Mouse (Mus musculus) ovary, postnatal 10 days (tissue): ENCODE measurements around the gene Rmnd1.
"Not testable (repeated sequence)": the region's sequence is repeated elsewhere in the genome, so short reads cannot be mapped to it uniquely, and the experiment has no call there.

Source experiments
- DNase-seq: peaks from one replicate; pipeline ENCODE4 v3.0.0; 2022; ENCODE audit warnings: low spot score

Rmnd1 gene

GRCm38 (mm10) chr10:4432123-4432931 lies at the start of gene Rmnd1, which contains the start of gene Armt1:
TSS of gene Rmnd1 (minus strand) at chr10:4432388.
TSS of gene Armt1 (plus strand) at chr10:4432467.
- DNase-seq, result peak; percentile 91

GRCm38 (mm10) chr10:4481695-4482094 lies 49.5 kb upstream of the Rmnd1 start:
- DNase-seq, result peak; percentile 7

GRCm38 (mm10) chr10:4480929-4481328 lies 48.7 kb upstream of the Rmnd1 start:
- no peak for DNase-seq

GRCm38 (mm10) chr10:4476604-4477003 lies 44.4 kb upstream of the Rmnd1 start:
- DNase-seq, result no peak

- DNase-seq, result no peak
These were observed 43.2 kb upstream of the Rmnd1 start for GRCm38 (mm10) chr10:4475431-4475830.

GRCm38 (mm10) chr10:4473591-4473993 lies 41.4 kb upstream of the Rmnd1 start:
- DNase-seq, result no peak

GRCm38 (mm10) chr10:4469406-4469805 lies 37.2 kb upstream of the Rmnd1 start:
- DNase-seq, result no peak

GRCm38 (mm10) chr10:4465799-4466198 lies 33.6 kb upstream of the Rmnd1 start:
- DNase-seq, result no peak

GRCm38 (mm10) chr10:4460201-4460600 lies 28.0 kb upstream of the Rmnd1 start:
- DNase-seq, result no peak

- no peak for DNase-seq
These were observed 24.2 kb upstream of the Rmnd1 start for GRCm38 (mm10) chr10:4456409-4456808.

- no peak for DNase-seq
These were observed 3.2 kb upstream of the Rmnd1 start for GRCm38 (mm10) chr10:4435416-4435815.

GRCm38 (mm10) chr10:4433871-4434270 lies 1.7 kb upstream of the Rmnd1 start:
- DNase-seq, result not testable (repeated sequence)

GRCm38 (mm10) chr10:4432996-4433755 lies 988 bp upstream of the Rmnd1 start:
- DNase-seq, result no peak

- no peak for DNase-seq
These were observed 454 bp downstream of the Rmnd1 start for GRCm38 (mm10) chr10:4431746-4432122.

- no peak for DNase-seq
These were observed 1.4 kb downstream of the Rmnd1 start for GRCm38 (mm10) chr10:4430826-4431225.

- DNase-seq, result no peak
These were observed 1.8 kb downstream of the Rmnd1 start for GRCm38 (mm10) chr10:4430399-4430798.

- DNase-seq, result no peak
These were observed 6.9 kb downstream of the Rmnd1 start for GRCm38 (mm10) chr10:4425245-4425644.

- DNase-seq, result no peak
These were observed 25.0 kb downstream of the Rmnd1 start for GRCm38 (mm10) chr10:4407191-4407590.

GRCm38 (mm10) chr10:4405511-4405910 lies 26.7 kb downstream of the Rmnd1 start:
- no peak for DNase-seq

GRCm38 (mm10) chr10:4404895-4405491 lies 27.2 kb downstream of the Rmnd1 start:
- no peak for DNase-seq

- DNase-seq, result no peak
These were observed 34.1 kb downstream of the Rmnd1 start for GRCm38 (mm10) chr10:4398058-4398457.

GRCm38 (mm10) chr10:4395321-4395720 lies 36.9 kb downstream of the Rmnd1 start:
- no peak for DNase-seq

- no peak for DNase-seq
These were observed 40.3 kb downstream of the Rmnd1 start for GRCm38 (mm10) chr10:4391851-4392250.
